Mouse (Mus musculus): ENCODE data around the gene Urm1. TPM values are rescaled to one million over a fixed set of nuclear protein-coding genes. Genes with fewer than 3 reads are reported as not detected.

Urm1 gene
- 15.4 and 17.0 TPM in 2 replicates for polyA plus RNA-seq (2015; fragmentation: Nextera tagmentation; extraction: Ambion mirVana)

DNA sequence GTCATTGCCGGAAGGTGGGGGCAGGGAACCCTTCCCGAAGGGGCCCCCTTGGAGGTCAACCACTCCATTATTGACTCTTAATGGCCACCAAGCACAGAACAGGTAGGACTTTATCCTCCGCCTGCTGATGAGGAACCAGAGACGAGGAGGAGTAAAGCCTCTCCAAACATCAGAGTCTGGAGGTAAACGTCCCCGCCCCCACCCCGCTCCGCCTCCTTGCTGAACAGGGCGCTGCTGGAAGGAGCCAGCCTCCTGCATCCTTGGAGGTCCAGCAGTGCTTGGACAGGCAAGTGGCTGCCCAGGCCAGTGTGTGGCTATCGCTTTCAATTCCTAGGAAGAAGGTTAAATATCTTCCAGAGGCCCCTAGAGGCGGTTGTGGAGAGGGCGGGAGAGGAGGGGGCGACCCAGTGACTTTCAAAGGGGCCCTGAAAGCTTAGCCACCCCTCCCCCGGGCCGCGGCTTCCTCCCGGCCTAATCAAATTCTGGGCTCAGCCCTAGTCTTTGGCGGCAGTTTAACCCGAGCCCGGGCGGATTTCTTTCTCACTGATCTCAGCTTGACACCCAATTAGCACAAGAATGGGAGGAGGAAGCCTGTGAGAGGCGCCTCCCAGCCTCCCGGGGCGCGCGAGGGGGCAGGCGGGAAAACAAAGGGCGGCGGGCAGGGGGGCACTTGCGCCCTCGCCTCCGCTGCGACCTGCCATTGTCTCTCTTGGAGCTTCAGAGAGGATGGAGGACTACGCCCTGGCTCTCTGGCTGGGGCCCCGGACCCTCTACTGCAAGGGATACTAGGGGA lies at the start of gene Urm1:
TSS of gene Urm1 (plus strand) at position 51 of the 793 bp plus-strand sequence.

DNA sequence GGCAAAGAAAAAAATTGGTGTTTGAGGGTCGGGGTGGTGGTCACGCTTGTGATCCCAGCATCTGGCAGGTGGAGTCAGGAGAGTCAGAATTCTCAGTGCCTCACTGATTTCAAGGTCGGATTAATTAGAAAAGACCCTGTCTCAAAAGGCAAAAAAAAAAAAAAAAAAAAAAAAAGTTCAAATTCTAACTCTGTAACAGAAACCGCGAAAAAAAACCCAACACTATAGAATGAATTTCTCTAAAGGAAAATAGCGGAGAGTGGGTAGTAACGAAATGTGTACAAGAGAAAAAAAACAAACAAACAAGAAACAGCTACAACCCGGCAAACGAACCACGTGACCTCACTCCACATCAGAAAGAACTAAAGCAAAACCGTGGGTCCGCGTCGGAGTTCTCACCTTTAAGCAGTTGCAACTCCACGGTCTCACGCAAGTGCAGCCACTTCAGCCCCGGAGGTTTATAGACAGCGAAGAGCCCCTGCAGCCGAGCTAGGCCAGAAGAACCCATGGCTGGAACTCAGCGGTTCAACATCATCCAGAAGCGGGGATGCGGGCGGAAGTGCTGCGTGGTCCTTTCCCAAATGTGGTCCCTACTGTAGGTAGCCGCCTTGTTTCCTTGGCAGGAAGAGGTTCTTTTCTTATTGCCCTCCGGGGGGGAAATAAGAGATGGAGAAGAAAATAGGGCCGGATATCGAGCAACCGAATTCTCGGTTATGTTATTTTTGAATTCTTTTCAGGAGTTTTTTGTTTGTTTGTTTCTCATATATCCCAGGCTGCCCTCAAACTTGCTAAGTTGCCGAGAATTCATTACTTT lies 32.6 kb upstream of the Urm1 start, which contains the start of gene Coq4:
TSS of gene Coq4 (plus strand) at position 390 of the 814 bp plus-strand sequence.

DNA sequence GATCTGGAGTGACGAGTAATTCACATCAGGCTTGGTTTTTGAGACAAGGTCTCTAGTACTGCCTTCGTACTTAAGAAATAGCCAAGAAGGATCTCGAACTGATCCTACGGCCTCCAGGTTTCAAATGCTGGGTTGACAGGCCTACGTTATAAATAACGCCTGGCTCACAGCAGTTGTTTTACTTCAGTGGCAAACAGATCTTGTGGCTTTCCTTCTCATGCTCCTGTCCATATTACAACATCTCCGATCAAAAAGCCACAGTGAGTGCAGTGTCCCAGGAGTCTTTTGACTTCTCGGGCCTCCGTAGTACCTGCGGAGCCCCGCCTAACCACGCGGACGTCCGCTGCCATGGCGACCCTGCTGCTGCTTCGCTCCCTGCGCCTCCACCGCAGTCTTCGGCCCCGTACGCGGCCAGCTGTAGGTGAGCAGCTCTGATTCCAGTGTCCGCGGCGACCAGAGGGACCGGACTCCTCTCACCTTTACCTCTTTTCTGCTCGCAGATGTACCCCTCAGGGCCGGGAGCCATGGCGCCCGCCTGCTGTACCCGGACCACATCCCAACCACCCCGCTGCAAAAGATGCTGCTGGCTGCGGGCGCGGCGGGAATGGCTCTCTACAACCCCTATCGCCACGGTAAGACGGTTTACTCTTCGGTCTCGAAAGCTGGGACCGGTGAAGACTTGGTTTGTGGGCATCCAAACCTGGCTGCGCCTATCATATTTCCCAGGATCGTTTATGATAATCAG lies 31.8 kb upstream of the Urm1 start, which contains the start of gene Trub2:
TSS of gene Trub2 (minus strand) at position 566 of the 745 bp plus-strand sequence.

GRCm38 (mm10) chr2:29802075-29802826 lies 17.6 kb upstream of the Urm1 start, which contains the start of gene Slc27a4:
TSS of gene Slc27a4 (plus strand) at chr2:29802634.

DNA sequence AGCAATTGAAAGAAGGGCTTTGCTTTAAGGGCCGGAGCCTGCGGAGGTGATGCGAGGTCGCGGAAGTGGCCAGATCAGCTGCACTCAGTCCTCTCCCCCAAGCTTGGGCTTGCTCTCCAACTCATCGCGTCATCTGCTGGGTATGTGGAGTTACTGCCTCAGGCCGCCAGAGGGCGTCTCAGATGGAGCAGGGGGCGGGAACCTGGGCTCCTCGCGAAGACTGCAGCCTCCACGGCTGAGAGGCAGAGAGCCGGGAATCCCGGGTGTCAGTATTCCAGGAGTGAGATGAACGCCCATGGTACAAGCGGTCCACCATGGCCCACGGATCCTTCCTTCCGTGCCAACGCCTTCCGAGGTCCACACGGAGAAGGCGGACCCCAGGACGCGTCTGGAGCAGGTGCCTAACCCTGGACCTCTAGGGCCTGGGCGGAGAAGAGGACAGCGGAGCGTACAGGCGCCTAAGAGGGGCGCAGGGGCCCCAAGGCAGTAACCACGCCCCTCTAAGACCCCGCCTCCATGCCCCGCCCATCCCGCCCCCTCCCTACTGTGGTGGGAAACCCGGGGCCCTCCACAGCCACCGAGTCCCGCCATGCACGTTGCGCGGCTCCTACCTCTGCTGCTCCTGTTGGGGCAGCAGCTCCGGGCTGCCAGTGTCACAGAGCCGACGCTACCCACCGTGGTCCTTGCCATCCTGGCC lies 49.2 kb downstream of the Urm1 start, which contains the start of gene Cercam:
TSS of gene Cercam (plus strand) at position 216 of the 697 bp plus-strand sequence.

GRCm38 (mm10) chr2:29889066-29889944 lies 69.4 kb downstream of the Urm1 start, which contains the start of gene Odf2:
TSS of gene Odf2 (plus strand) at chr2:29889221.

Small RNA genes within 50 kb of the gene (microRNA-seq; reads per million reads assigned to microRNA genes)
- gene Mir219a-2 (0 reads per million in 2 experiments), gene Mir219b (0 reads per million in 2 experiments)

Other genes with a start within 250 kb of the Urm1 start
- gene Rapgef1, start 200.4 kb upstream of the Urm1 start, polyA plus RNA-seq (2015; fragmentation: Nextera tagmentation; extraction: Ambion mirVana): 14.8 and 15.9 TPM in 2 replicates
- gene Gm13420, start 68.4 kb upstream of the Urm1 start, polyA plus RNA-seq (2015; fragmentation: Nextera tagmentation; extraction: Ambion mirVana): not detected in 2 replicates
- gene Gm13547, start 60.8 kb upstream of the Urm1 start, polyA plus RNA-seq (2015; fragmentation: Nextera tagmentation; extraction: Ambion mirVana): not detected in 2 replicates
- gene Coq4, start 32.6 kb upstream of the Urm1 start, polyA plus RNA-seq (2015; fragmentation: Nextera tagmentation; extraction: Ambion mirVana): 7.7 and 10.6 TPM in 2 replicates
- gene Trub2, start 31.6 kb upstream of the Urm1 start, polyA plus RNA-seq (2015; fragmentation: Nextera tagmentation; extraction: Ambion mirVana): 15.9 and 16.0 TPM in 2 replicates
- gene Slc27a4, start 17.4 kb upstream of the Urm1 start, polyA plus RNA-seq (2015; fragmentation: Nextera tagmentation; extraction: Ambion mirVana): 5.2 and 6.6 TPM in 2 replicates
- gene Cercam, start 49.1 kb downstream of the Urm1 start, polyA plus RNA-seq (2015; fragmentation: Nextera tagmentation; extraction: Ambion mirVana): 15.9 and 20.9 TPM in 2 replicates
- gene Odf2, start 69.1 kb downstream of the Urm1 start, polyA plus RNA-seq (2015; fragmentation: Nextera tagmentation; extraction: Ambion mirVana): 21.8 and 27.7 TPM in 2 replicates
- gene Gle1, start 115.4 kb downstream of the Urm1 start, polyA plus RNA-seq (2015; fragmentation: Nextera tagmentation; extraction: Ambion mirVana): 24.8 and 25.7 TPM in 2 replicates
- 53.7 and 54.5 TPM in 2 replicates for gene Sptan1, start 145.5 kb downstream of the Urm1 start, polyA plus RNA-seq (2015; fragmentation: Nextera tagmentation; extraction: Ambion mirVana)
- gene Wdr34, start 228.8 kb downstream of the Urm1 start, polyA plus RNA-seq (2015; fragmentation: Nextera tagmentation; extraction: Ambion mirVana): 12.5 and 13.9 TPM in 2 replicates
- gene Set, start 237.3 kb downstream of the Urm1 start, polyA plus RNA-seq (2015; fragmentation: Nextera tagmentation; extraction: Ambion mirVana): 133 and 153 TPM in 2 replicates